Mouse (Mus musculus): ENCODE measurements around the gene Nt5dc2. TPM values are rescaled to one million over a fixed set of nuclear protein-coding genes. Genes with fewer than 3 reads are reported as not detected.

Gene Nt5dc2
- total RNA-seq, 2 experiments from 2014 or later: 23.5 to 28.2 TPM

DNA sequence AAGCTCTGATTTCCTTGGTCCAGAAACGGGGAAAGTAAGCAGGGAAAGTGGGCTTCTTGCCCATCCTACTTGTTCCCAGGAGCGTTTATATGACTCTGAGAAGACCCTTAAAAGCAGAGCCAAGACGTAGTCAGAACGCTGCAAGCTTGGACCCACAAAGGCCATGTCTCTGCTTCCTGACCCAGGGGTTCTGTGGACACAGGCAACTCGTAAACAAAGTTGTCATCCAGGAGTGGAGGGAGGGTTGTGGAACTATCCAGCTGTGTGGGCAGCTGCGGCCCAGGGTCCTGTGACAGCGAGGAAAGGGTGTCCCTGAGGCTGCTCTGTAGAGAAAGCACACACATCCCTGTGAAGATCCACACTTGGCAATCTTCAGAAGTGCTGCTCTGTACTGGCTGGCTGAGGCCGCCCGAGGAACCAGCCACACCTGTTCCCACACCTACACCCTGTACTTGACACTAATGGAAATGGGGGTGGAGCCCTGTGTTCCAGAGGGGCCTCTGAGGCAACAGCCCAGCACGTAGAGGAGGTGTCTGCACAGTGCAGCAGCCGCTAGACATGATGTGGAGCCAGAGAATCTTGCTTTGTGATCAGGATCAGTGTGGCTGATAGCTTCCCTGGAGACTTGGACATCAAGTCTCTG is 2.3 kb downstream of the Nt5dc2 start:
- peak in 1 of 2 experiments; percentile 2 for DNase-seq
- intact Hi-C loops (cut with DNase I): no loop called here

DNA sequence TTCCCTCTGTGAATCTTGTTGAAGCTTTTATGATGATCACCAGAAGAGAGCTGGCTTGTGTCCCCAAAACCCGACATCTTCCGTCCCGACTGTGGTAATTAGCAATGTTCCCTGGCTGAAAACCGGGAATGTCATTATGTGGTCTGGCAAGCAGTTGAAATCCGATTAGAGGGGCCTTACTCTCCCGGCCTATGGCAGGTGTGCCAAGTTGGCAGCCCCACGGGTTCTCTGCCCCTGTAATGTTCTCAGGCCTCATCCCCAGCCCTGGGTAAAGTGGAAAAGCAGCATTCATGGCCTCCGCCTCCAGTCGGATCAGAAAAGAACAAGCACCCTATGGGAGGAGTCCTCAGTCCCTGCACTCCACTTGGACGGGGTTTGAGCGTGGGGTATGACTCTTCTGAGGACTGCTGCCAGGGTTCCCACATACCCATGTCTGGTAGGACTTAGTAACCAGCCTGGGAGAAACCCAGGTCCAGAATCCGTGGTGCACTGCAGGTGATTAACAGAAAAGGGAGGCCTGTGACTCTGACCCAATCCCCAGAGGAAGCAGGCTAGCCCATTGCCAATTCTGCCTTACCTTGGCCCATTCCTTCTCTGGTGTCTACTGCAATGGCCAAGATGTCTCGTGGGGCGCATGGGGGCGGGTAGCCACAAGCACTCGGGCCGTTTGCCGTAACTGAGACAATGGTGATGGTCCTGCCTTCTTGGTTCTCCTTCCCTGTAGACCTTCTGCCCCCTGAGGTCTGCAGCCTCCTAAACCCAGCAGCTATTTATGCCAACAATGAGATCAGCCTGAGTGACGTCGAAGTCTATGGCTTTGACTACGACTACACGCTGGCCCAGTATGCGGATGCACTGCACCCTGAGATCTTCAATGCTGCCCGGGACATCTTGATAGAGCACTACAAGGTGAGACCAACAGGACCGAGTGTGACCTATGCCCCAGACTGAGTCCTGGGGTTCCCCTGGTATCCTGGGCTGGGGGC is 3.5 kb downstream of the Nt5dc2 start:
- peak in 1 of 2 experiments; percentile 34 for DNase-seq
- intact Hi-C loops (cut with DNase I): no loop called here

DNA sequence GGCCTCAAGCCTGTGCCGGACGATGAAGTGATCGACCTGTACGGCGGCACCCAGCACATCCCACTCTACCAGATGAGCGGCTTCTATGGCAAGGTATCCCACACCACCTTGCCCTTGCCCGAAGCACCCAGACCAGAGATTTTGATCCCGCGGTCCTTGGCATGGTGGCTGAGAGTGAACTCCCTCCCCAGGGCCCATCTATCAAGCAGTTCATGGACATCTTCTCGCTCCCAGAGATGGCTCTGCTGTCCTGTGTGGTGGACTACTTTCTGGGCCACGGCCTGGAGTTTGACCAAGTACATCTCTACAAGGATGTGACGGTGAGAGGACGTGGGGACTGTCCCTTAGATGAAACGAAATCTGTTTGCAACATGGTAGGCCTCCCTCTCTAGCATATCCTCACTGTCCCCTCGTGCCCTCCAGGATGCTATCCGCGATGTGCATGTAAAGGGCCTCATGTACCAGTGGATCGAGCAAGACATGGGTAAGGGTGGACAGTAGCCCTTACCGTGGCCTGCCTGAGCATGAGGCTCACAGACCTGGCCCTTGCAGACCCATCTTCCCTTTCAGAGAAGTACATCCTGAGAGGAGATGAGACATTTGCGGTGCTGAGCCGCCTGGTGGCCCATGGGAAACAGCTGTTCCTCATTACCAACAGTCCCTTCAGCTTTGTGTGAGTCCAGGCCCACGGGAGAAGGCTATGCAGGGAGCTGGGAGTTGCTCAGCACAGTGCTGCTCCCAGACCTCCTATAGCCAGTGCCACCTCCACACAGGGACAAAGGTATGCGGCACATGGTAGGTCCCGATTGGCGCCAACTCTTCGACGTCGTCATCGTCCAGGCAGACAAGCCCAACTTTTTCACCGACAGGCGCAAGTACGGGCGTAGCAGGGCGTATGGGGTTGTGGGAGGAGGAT is 4.9 kb downstream of the Nt5dc2 start:
- intact Hi-C loops (cut with DNase I): no loop called here
- DNase-seq: no peak

DNA sequence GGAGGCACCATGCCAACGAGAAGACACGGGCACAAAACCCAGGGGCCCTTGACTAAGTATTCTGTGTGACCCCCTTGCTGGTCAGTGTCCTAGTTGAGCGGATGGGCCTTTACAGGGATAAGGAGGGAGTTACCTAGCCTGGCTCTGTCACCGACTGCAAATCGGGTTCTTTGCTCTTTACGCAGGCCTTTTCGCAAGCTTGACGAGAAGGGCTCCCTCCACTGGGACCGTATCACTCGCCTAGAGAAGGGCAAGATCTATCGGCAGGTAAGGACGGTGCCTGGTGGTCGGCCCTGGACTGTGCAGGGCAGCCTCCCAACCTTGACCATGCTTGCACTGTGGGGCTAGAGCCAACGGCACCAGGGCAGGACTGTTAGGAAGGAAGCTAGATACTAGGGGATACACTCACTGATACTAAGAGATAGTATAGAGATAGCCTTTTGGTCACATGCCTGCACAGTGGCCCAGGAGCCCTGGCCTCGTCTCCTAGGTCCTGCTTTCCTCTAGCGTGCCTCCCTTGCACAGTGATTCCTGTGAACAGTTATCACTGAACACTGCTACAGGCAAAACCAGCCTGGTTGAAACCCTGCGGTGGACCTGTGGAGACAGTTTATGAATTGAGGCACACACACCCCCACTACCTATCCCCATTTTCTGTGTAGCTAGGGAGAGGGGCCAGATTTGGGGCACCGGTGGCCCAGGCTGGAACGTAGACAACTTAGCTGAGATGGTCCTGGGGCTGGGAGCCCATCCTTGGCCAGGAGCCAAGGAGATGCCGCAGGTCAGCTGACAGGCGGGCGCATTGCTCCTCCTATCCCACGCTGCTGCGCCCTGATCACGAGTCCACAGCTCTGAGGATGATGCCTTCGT is 5.8 kb downstream of the Nt5dc2 start:
- DNase-seq: no peak
- intact Hi-C loops (cut with DNase I): no loop called here

DNA sequence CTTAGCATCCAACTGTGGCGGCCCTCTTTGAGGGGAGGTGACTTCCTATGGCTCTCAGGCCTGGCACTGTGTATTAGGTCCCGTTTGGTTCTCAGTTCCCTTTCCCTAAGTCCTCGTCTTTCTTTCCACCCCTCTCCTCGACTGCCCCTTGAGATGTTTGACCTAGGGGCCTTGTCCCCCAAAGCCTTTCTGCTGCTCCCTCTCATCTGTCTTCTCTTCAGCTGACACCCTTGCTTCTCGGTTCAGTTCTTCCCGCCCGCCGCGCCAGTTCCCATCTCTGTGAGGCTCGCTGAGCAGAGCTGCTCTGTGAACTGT is 6.4 kb downstream of the Nt5dc2 start:
- DNase-seq: no peak
- intact Hi-C loops (cut with DNase I): no loop called here

DNA sequence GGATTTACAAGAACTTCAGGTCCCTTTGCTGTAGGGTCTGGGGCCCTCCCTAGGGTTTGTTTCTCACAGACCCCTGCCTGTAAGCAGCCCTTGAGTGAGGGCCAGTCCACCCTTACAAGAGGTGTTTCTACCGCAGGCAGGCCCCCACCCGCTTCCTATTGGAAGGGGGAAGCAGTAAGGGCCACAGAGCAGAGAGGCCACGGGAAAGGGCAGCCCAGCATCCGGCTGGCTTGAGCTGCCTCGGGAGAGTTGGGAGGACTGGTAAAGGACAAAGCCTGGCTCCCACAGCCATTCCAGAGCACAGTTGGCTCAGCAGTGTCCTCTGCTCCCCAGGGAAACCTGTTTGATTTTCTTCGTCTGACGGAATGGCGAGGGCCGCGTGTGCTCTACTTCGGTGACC is 6.9 kb downstream of the Nt5dc2 start:
- intact Hi-C loops (cut with DNase I): no loop called here
- DNase-seq: peak; percentile 47 to 49

DNA sequence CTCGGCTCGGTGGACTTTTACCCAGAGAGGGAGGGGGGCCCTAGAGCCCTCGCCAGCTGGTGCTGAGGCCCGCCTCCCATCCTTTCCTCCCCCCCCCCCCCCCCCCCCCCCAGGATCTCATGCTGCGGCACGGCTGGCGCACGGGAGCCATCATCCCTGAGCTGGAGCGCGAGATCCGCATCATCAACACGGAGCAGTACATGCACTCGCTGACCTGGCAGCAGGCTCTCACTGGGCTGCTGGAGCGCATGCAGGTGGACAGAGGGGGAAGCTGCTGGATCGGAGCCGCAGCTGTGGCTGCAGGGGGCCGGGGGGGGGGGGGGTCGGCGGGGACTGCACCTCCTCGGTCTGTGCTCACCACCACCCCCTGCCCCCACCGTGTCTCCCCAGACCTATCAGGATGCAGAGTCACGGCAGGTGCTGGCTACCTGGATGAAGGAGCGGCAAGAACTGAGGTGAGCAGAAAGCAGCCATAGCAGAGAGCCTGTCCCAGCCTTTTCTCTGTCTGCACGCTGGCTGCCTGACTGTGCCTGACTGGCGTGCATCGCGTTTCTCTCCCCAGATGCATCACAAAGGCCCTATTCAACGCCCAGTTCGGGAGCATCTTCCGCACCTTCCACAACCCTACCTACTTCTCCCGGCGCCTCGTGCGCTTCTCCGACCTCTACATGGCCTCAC is 7.5 kb downstream of the Nt5dc2 start:
- intact Hi-C loops (cut with DNase I): no loop called here
- no peak for DNase-seq

DNA sequence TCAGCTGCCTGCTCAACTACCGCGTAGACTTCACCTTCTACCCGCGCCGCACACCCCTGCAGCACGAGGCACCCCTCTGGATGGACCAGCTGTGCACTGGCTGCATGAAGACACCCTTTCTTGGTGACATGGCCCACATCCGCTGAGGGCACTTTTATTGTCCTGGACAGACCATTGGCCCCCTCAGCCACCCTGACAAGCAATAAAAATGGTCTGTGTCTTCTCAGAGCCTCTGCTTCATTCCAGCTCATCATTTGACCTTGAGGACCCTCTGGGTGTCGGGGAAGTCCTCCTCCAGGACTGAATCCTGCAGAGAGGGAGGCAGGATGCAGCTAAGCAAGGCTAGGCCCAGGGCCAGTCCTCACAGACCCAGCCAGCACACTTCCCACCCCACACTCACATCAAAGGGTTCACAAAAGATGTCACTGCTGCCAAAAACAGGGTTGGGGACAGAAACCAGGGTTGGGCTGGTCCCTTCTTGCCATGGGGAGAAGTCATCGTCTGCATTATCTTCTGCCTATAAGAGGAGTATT is 8.1 kb downstream of the Nt5dc2 start:
- intact Hi-C loops (cut with DNase I): no loop called here
- no peak for DNase-seq

DNA sequence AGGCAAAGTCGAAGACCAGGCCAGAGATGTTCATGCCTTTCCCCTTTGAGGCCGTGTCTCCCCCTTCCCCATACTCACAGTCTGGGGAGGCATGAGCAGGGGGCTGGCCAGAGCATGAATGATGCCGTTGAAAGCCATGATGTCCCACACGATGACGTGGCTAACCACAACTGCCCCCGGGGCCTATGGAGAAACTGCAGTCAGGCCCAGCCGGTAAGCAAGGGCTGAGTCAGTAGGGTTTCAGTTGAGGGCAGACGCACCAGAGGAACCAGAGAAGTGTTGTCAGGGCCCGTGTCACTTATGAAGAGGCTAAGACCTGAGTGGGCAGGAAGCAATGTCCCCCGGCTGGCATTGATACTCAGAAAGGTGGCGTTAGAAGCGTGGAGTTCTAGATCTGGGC is 8.8 kb downstream of the Nt5dc2 start:
- intact Hi-C loops (cut with DNase I): no loop called here

DNA sequence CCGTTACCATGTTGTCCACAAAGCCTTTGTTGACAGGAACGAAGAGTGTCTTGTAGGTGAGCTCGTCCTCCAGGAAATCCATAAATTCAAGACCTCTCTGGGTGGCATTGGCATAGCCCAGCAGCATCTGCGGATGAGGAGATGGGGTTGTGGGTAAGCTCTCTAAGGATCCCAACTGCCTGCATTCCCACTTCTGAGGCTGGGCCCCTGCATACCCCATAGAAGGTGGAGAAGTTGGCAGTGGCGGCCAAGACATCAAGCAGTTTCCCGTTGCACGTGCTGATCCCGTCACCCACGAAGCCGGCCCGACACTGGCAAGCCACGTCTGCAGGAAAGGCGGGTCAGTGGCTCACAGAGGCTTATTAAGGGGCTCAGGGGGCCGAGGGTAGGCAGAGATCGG is 9.3 kb downstream of the Nt5dc2 start:
- no peak for DNase-seq
- intact Hi-C loops (cut with DNase I): no loop called here

More for the DNA sequence above, 8.8 kb downstream of the Nt5dc2 start:
- DNase-seq: no peak

DNA sequence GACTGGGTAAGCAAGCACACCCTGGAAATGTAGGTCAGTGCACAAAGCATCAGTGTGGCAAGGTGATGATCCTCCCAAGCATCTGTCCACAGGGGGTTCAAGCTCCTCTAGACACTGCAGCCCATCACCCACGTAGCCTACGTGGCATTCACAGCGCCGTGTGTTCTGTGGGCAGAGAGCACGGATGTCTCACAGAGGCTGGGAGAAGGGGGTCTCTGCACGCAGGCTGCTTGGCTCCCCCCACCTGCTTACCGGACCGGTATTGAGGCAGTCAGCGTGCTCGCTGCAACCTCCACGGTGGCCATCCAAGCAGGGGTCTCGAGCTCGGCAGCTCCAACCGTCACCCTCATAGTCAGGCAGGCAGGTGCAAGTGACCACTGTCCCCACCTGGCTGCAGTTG is 10.2 kb downstream of the Nt5dc2 start:
- intact Hi-C loops (cut with DNase I): no loop called here
- DNase-seq: no peak

DNA sequence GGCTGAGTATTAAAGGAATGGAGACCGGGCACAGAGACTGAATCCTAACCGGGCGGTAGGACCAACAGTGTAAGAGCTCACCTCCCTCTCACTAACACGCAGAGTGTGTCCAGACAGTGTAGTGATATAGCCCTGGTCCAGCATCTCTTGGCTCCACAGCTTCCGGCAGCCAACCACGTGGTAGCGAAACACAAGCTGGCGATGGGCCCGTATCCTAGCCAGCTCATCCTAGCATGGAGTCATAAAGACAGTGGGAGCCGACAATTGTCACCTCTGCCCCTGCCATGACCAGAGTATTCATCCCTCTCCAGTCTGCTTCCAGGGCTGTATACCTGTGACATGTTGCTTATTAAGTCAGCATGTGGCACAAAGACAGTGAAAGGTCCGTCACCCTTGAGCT is 14.8 kb downstream of the Nt5dc2 start:
- DNase-seq: no peak
- intact Hi-C loops (cut with DNase I): no loop called here

DNA sequence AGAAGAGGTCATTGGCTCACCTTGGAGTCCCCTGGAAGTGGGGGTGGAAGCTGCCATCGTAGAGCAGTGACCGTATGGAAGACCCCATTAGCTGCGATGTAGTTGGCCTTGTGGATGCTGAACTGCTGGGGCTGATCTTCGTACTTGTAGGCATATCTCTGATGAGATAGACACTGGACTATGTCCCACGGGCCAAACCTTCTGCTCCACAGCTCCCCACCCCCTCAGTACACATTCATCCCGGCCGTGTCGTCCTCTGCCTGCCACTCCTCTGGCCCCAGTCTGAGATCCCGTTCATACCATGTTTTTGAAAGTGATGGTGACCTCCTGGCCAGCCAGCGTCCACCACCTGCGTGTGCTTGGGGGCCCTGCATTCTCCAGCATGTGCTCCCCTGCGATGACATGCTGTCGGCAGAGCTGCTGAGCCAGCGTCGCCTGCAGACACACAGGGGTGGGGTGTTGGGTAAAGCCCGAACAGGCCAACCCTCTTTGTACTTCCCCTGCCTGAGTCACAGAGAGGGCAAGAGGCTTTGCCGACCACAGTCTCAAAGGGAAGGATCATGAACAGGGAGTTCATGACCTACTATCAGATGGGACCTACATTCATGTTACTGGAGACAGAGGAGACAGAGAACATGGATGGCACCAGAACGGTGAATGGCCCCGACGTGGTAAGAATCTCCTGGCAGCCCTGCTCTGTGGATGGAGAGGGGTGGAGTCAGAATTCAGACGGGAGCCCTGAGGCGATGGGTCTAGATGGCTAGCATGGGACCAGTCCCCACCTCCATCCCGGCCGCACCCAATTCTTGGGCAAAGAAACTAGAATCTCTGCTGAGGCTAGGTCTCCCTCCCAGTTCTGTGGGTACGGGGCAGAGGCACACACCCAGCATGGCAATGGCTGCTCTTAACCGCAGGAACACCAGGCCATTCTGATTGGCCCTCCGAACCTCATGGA is 29.6 kb downstream of the Nt5dc2 start:
- no peak for DNase-seq
- intact Hi-C loops (cut with DNase I): no loop called here

DNA sequence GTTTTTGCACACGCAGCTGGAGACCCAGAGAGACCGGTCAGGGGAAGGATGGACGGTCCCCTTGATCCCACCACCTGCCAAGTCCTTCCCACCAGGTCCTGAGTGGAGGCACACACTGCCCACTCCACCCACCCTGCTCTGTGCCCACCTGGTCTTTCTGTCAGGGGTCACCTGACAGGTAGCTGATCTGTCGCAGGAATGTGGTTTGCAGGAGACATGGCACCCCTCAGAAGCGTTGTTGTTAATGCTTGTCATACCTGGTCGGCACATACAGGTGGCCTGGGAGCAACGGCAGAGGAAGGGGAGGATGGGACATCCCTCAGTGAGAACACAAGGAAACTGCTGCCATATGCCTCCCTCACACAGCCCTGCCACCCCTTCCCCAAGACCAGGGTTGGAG is 30.3 kb downstream of the Nt5dc2 start:
- DNase-seq: no peak
- intact Hi-C loops (cut with DNase I): no loop called here

DNA sequence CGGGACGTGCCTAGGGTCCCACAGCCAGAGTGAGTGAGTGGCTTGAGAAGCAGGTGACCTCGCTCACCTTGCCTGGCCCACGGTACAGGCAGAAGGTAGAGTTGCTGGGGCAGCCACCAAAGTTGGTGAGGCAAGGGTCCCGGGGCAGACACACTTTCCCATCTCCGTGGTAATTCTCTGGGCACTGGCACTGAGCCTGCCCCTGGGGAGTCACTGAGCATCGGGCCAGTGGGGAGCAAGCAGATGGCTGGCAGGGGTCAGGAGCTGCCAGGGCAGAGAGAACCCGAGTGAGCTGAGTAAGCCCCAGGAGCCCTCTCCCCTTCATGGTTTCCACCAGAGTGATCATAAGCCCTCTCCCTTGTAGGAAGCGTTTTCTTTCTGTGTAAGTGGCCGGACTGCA is 30.8 kb downstream of the Nt5dc2 start:
- DNase-seq: no peak
- intact Hi-C loops (cut with DNase I): no loop called here

DNA sequence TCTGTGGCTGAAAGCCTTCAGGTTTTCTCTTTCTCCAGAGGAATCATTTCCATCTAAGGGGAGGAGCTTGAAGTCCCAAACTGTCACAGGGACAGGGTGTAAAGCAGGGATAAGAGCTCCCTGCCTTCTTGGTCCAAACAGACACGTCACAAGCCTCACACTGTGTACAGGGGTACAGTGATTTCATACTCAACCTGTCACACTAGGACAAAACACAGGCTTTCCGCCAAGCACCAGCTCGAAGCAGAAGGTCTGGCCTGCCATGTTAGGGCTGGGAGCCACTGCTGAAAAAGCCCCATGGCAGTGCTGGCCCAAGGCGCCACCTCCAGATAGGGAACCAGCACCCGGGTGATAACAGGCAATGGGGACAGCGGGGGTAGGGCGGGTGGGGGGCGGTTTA is 33.2 kb downstream of the Nt5dc2 start:
- intact Hi-C loops (cut with DNase I): no loop called here

DNA sequence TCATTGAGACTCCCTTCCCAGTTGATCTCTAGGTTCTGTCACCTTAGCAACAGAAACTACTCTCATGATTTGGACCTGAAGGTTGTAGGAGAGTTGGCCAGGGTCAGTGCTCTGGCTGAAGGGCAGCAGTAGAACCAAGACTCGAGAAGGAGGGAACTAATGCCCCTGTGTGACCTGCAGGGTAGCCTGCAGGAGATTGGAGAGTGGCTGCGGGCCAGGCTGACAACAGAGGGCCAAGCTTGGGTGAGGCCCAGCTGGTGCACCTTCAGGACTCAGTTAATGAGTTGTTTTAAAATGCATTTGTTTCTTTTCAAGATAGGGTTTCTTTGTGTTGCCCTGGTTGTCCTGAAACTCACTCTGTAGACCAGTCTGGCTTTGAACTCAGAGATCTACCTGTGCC is 34.2 kb downstream of the Nt5dc2 start:
- intact Hi-C loops (cut with DNase I): no loop called here
- DNase-seq: peak in 1 of 2 experiments; percentile 63

More for the DNA sequence above, 33.2 kb downstream of the Nt5dc2 start:
- no peak for DNase-seq

DNA sequence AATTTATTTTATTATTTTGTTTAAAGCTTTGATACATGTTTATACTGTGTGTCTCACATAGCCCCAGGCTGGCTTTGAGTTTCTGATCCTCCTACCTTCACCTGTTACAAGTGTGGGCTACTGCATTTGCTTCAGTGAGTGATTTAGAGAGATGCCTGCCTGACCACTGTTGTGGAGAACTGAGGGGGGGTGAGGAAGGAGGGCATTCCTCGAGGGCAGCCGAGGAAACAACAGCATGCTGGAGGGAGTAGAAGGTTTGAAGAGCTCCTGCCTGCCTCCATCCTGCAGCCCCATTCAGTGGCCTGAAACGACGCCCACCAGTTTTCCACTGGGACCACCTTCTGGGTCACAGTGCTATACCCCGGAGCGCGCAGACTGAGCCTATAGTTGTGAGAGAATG is 34.6 kb downstream of the Nt5dc2 start:
- no peak for DNase-seq
- intact Hi-C loops (cut with DNase I): no loop called here

All from heart, postnatal 14 days (tissue).